Mouse (Mus musculus): ENCODE results near the gene Sardh. TPM values are rescaled to one million over a fixed set of nuclear protein-coding genes. Genes with fewer than 3 reads are reported as not detected.

Sardh gene
- polyA plus RNA-seq, 1 experiment: 4.7 TPM

DNA sequence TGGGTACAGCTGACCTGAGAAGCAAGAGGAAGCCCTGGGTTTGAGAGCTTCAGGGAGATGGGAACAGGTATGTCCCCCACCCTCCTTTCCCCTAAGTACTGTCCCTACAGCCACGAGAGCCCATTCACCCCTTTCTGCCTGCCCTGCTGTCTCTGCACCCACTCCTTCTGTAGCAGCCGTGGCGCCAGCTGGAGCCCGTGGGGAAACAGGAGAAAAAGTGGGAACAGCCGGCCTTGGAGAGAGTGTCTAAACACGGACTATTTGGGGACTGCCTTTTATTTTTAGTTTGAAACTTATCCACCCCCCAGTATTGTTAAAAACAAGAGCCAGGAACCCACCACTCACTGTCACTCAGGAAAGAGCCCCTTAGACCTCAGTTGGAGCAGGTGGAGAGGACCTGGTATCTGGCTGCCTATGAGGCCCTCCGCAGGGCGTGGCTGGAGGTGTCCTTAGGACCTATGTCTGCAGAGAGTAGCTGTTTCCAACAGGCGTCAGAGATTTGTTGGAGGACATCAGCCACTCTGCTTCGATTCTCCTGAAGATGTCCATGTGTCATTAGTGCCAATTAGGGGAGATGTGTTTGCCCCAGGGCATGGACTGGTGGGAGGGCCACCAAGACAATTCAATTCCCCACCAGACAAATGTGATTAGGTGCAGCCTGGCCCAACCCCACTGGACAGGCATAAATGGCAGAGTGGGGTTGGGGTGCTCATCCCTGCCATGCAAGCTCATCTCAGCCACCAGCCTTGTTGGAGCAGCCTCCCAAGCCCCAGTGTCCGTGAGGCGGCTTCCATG lies 83.1 kb downstream of the Sardh start, which contains the start of gene Dbh:
TSS of gene Dbh (plus strand) at position 438 of the 795 bp plus-strand sequence.
- DNase-seq (ENCODE audit: low read depth): no peak
- TF ChIP-seq POLR2A (IDR thresholded peaks at IDR 0.05; ENCODE audit: borderline replicate concordance, extremely low read depth, insufficient read depth, insufficient read length, poor library complexity, severe bottlenecking): no peak
- no peak for TF ChIP-seq CTCF (IDR thresholded peaks at IDR 0.05; ENCODE audit: borderline replicate concordance, extremely low read depth, insufficient read depth, insufficient read length)

GRCm38 (mm10) chr2:27163851-27164250 lies 84.3 kb downstream of the Sardh start:
- no peak for DNase-seq (ENCODE audit: low read depth)
- TF ChIP-seq CTCF (IDR thresholded peaks at IDR 0.05; ENCODE audit: borderline replicate concordance, extremely low read depth, insufficient read depth, insufficient read length) (no peak), POLR2A (IDR thresholded peaks at IDR 0.05; ENCODE audit: borderline replicate concordance, extremely low read depth, insufficient read depth, insufficient read length, poor library complexity, severe bottlenecking) (no peak)

GRCm38 (mm10) chr2:27162656-27163055 lies 85.5 kb downstream of the Sardh start:
- TF ChIP-seq CTCF (IDR thresholded peaks at IDR 0.05; ENCODE audit: borderline replicate concordance, extremely low read depth, insufficient read depth, insufficient read length): no peak
- TF ChIP-seq POLR2A (IDR thresholded peaks at IDR 0.05; ENCODE audit: borderline replicate concordance, extremely low read depth, insufficient read depth, insufficient read length, poor library complexity, severe bottlenecking): no peak

GRCm38 (mm10) chr2:27161526-27161925 lies 86.6 kb downstream of the Sardh start:
- TF ChIP-seq POLR2A (IDR thresholded peaks at IDR 0.05; ENCODE audit: borderline replicate concordance, extremely low read depth, insufficient read depth, insufficient read length, poor library complexity, severe bottlenecking) (no peak), CTCF (IDR thresholded peaks at IDR 0.05; ENCODE audit: borderline replicate concordance, extremely low read depth, insufficient read depth, insufficient read length) (no peak)
- DNase-seq (ENCODE audit: low read depth): no peak

More at GRCm38 (mm10) chr2:27162656-27163055, 85.5 kb downstream of the Sardh start:
- no peak for DNase-seq (ENCODE audit: low read depth)

DNA sequence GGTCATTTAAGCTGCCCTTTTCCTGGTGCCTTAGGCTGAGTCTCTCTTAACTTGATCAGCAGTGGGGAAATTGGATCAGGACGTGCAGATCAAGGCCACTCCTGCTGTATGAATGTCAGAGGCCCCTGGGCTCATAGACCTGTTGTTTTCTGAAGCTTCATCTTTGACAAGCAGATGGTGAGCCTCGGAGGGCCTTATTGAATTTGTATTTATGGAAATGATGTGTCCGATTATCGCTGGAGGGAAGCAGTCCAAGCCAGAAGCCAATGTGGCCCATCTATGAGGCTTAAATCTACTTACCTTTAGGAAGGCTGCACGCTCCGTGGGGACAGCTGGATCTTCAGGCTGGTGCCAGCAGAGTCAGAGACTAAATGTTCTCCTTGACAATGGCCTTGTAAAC lies 91.5 kb downstream of the Sardh start:
- TF ChIP-seq CTCF (IDR thresholded peaks at IDR 0.05; ENCODE audit: borderline replicate concordance, extremely low read depth, insufficient read depth, insufficient read length) (no peak), POLR2A (IDR thresholded peaks at IDR 0.05; ENCODE audit: borderline replicate concordance, extremely low read depth, insufficient read depth, insufficient read length, poor library complexity, severe bottlenecking) (no peak)
- peak; percentile 32 for DNase-seq (ENCODE audit: low read depth)

- no peak for TF ChIP-seq CTCF (IDR thresholded peaks at IDR 0.05; ENCODE audit: borderline replicate concordance, extremely low read depth, insufficient read depth, insufficient read length)
- TF ChIP-seq POLR2A (IDR thresholded peaks at IDR 0.05; ENCODE audit: borderline replicate concordance, extremely low read depth, insufficient read depth, insufficient read length, poor library complexity, severe bottlenecking): no peak
- no peak for DNase-seq (ENCODE audit: low read depth)
These were observed 93.5 kb downstream of the Sardh start for GRCm38 (mm10) chr2:27154466-27155185.

- no peak for TF ChIP-seq CTCF (IDR thresholded peaks at IDR 0.05; ENCODE audit: borderline replicate concordance, extremely low read depth, insufficient read depth, insufficient read length)
- no peak for TF ChIP-seq POLR2A (IDR thresholded peaks at IDR 0.05; ENCODE audit: borderline replicate concordance, extremely low read depth, insufficient read depth, insufficient read length, poor library complexity, severe bottlenecking)
- peak; percentile 36 for DNase-seq (ENCODE audit: low read depth)
These were observed 98.7 kb downstream of the Sardh start for GRCm38 (mm10) chr2:27149457-27149856.

DNA sequence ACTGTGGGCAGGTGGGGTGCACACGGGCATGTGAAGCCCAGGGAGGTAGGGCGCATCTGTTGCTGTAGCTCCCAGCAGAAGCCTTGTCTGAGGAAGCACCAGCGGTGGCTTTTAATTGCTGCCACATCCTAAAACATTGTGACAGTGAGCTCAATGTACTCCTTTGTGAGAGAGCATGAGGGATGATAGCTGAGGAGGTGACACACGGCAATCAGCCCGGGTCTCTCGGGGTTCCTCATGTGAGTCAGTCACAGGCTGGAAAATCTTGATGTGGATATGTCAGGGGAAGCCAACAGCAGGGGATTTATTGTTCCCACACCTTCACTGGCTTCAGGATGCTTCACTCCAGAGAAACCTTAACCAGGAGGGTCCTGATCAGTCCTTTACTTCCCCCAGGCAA lies 101.3 kb downstream of the Sardh start:
- TF ChIP-seq CTCF (IDR thresholded peaks at IDR 0.05; ENCODE audit: borderline replicate concordance, extremely low read depth, insufficient read depth, insufficient read length) (no peak), POLR2A (IDR thresholded peaks at IDR 0.05; ENCODE audit: borderline replicate concordance, extremely low read depth, insufficient read depth, insufficient read length, poor library complexity, severe bottlenecking) (no peak)
- no peak for DNase-seq (ENCODE audit: low read depth)

GRCm38 (mm10) chr2:27144957-27145356 lies 103.2 kb downstream of the Sardh start:
- TF ChIP-seq CTCF (IDR thresholded peaks at IDR 0.05; ENCODE audit: borderline replicate concordance, extremely low read depth, insufficient read depth, insufficient read length) (no peak), POLR2A (IDR thresholded peaks at IDR 0.05; ENCODE audit: borderline replicate concordance, extremely low read depth, insufficient read depth, insufficient read length, poor library complexity, severe bottlenecking) (no peak)
- DNase-seq (ENCODE audit: low read depth): peak; percentile 48

GRCm38 (mm10) chr2:27141950-27142693 lies 106.0 kb downstream of the Sardh start, which contains the start of gene Fam163b:
Fam163b (minus strand) TSS chr2:27142491.
- TF ChIP-seq CTCF (IDR thresholded peaks at IDR 0.05; ENCODE audit: borderline replicate concordance, extremely low read depth, insufficient read depth, insufficient read length): no peak
- TF ChIP-seq POLR2A (IDR thresholded peaks at IDR 0.05; ENCODE audit: borderline replicate concordance, extremely low read depth, insufficient read depth, insufficient read length, poor library complexity, severe bottlenecking): 0 out of 2 replicates have a peak, but pooled peaks have one; percentile 9
- peak; percentile 69 for DNase-seq (ENCODE audit: low read depth)

Other genes starting within 250 kb of the Sardh start
- gene Cacfd1, start 238.4 kb downstream of the Sardh start, polyA plus RNA-seq (2012; rRNA removed): 95.9 and 110 TPM in 2 replicates
- gene Slc2a6, start 220.3 kb downstream of the Sardh start, polyA plus RNA-seq (2012; rRNA removed): 7.2 and 8.2 TPM in 2 replicates
- gene Mymk, start 176.2 kb downstream of the Sardh start, polyA plus RNA-seq (2012; rRNA removed): 0.26 and 0.73 TPM in 2 replicates
- 12.1 and 14.3 TPM in 2 replicates for gene Adamtsl2, start 169.0 kb downstream of the Sardh start, polyA plus RNA-seq (2012; rRNA removed)
- 5.6 and 7.2 TPM in 2 replicates for gene Fam163b, start 105.8 kb downstream of the Sardh start, polyA plus RNA-seq (2012; rRNA removed)
- 0.88 and 2.7 TPM in 2 replicates for gene Dbh, start 83.1 kb downstream of the Sardh start, polyA plus RNA-seq (2012; rRNA removed)
- 52.9 and 55.0 TPM in 2 replicates for gene Vav2, start 178.7 kb upstream of the Sardh start, polyA plus RNA-seq (2012; rRNA removed)
- gene Brd3os, start 194.0 kb upstream of the Sardh start, polyA plus RNA-seq (2012; rRNA removed): 31.5 and 33.8 TPM in 2 replicates

All from brain, embryonic 14.5 days (tissue).